Mouse (Mus musculus) ES-Bruce4 (cell line): ENCODE measurements around the gene Snx4.

ENCODE experiments used
- CTCF ChIP-seq: IDR thresholded peaks from one replicate; pipeline ENCODE4 v1.8.1; 2011; ENCODE audit warnings: low read depth, low read length
- EP300 ChIP-seq: IDR thresholded peaks from 2 replicates; pipeline ENCODE4 v1.6.1; 2011; ENCODE audit warnings: low read depth, low read length; ENCODE audit not compliant: insufficient read depth

DNA sequence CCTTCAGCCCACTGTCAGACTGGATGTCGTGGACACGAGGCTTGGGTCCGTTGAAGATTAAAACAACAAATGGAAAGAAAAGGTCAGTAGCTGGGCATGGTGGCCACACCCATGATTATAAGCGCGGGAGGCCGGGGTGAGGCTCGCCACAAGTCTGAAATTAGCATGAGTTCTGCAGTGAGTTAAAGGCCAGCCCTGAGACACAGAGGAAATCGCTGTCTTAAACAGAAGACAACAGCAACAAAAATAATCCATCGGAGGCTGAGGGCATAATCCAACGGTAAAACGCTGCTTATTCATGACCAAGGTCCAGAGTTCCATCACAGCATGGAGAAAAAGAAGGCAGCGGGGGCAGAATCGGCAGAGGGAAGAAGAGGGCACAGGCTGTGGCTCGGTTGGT, 81.8 kb downstream of the Snx4 start:
- no peak for TF ChIP-seq CTCF
- TF ChIP-seq EP300 = no peak
